Mouse (Mus musculus) intestine, embryonic 14.5 days (tissue): ENCODE measurements around the gene Btg3. TPM values are rescaled to one million over a fixed set of nuclear protein-coding genes. Genes with fewer than 3 reads are reported as not detected.
A peak's percentile ranks its signal among the peaks of the same experiment; 100 is the strongest.
"Not testable (repeated sequence)": the region's sequence is repeated elsewhere in the genome, so short reads cannot be mapped to it uniquely, and the experiment has no call there.

Experiments used
- ATAC-seq: fragments of 200-750 bp; cut with Nextera tagmentation; replicated peaks from 2 replicates; pipeline ENCODE4 v1.8.0; 2017; ENCODE audit warnings: low read depth, moderate number of reproducible peaks, moderate TSS enrichment, moderate library complexity; ENCODE audit not compliant: low FRiP score, low TSS enrichment
- DNase-seq: peaks from one replicate; pipeline ENCODE4 v3.0.0-alpha.2; 2018; ENCODE audit warnings: low spot score
- H3K27ac ChIP-seq: fragments of 300-500 bp; sonication (generic); 2 replicates; pipeline ENCODE4 v1.5.1; 2014; ENCODE audit warnings: low read depth, mild to moderate bottlenecking, control low read depth
- H3K27me3 ChIP-seq: fragments of 300-500 bp; sonication (generic); replicated peaks from 2 replicates; pipeline ENCODE4 v1.6.1; 2014; ENCODE audit warnings: low read length, control low read depth; ENCODE audit not compliant: control insufficient read depth, insufficient read depth
- H3K36me3 ChIP-seq: fragments of 300-500 bp; sonication (generic); 2 replicates; pipeline ENCODE4 v1.6.1; 2014; ENCODE audit warnings: low read length, control low read depth; ENCODE audit not compliant: control insufficient read depth, insufficient read depth
- H3K4me1 ChIP-seq: fragments of 300-500 bp; sonication (generic); replicated peaks from 2 replicates; pipeline ENCODE4 v1.6.1; 2014; ENCODE audit warnings: low read length, control low read depth, mixed read lengths; ENCODE audit not compliant: control insufficient read depth, insufficient read depth
- H3K4me2 ChIP-seq: fragments of 300-500 bp; sonication (generic); 2 replicates; pipeline ENCODE4 v1.6.1; 2014; ENCODE audit warnings: low read length
- H3K4me3 ChIP-seq: fragments of 300-500 bp; sonication (generic); 2 replicates; pipeline ENCODE4 v1.5.1; 2014; ENCODE audit warnings: low read depth, low read length, control low read depth, mixed read lengths
- H3K9ac ChIP-seq: fragments of 300-500 bp; sonication (generic); 2 replicates; pipeline ENCODE4 v1.6.1; 2014; ENCODE audit warnings: mild to moderate bottlenecking, low read length
- H3K9me3 ChIP-seq: fragments of 300-500 bp; sonication (generic); 2 replicates; pipeline ENCODE4 v1.6.1; 2016; ENCODE audit warnings: low read length, control low read depth; ENCODE audit not compliant: control insufficient read depth
- WGBS: fragments of 180-500 bp; shearing (Covaris S2); extraction: QIAGEN DNeasy Blood & Tissue Kit; methylation state at CpG from one replicate; pipeline ENCODE4 v1.1.7; 2014; 5-methylcytosine and 5-hydroxymethylcytosine counted together
- polyA plus RNA-seq: library from polyadenylated mRNA; unstranded; fragments of >200 nt; fragmentation: Nextera tagmentation; extraction: Ambion mirVana; gene quantifications from 2 replicates; pipeline ENCODE4 v1.2.1, GENCODE M21; 2014

The Btg3 gene
- polyA plus RNA-seq, 1 experiment from 2014 or later: 40.5 TPM

- no peak overlapping the region for H3K9ac ChIP-seq
- H3K4me3 ChIP-seq: no peak overlapping the region
- peaks cover 53% of the 10 kb centered on the region for H3K36me3 ChIP-seq
- ATAC-seq (no peak), DNase-seq (no peak)
- no peaks in the 10 kb centered on the region for H3K27me3 ChIP-seq
- no peak overlapping the region for H3K27ac ChIP-seq
- H3K9me3 ChIP-seq: no peaks in the 10 kb centered on the region
- 74% methylated on average over 7 of the region's 7 CpGs for WGBS
- H3K4me2 ChIP-seq: no peak overlapping the region
- peaks cover 10% of the 10 kb centered on the region for H3K4me1 ChIP-seq
Measured at GRCm38 (mm10) chr16:78371491-78372046, 5.4 kb downstream of the Btg3 start.

DNA sequence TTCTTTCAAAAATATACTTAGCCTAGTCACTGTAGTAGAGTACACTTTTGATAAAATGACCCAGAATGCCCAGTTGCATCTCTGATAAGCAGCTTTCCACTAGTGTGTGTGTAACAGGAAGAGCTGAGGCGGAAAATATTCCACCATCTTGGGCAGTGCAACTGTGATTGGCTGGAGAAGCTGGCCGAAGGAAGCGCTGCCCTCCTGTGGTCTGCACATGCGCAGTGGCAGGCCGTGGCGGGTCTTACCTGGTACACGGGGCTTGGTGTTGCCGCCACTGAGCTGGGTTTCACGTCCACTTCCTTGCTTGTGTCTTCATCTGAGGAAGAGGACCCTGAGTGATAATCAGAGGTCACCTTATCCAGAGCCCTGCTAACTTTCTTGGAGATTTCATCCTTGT is 12.4 kb downstream of the Btg3 start:
- 95% methylated on average over 8 of the region's 9 CpGs for WGBS
- H3K4me1 ChIP-seq, H3K27me3 ChIP-seq, H3K9me3 ChIP-seq, H3K4me3 ChIP-seq, ATAC-seq, H3K9ac ChIP-seq, H3K4me2 ChIP-seq, H3K27ac ChIP-seq, DNase-seq: not testable (repeated sequence)
- H3K36me3 ChIP-seq: peaks cover 82% of the 10 kb centered on the region

DNA sequence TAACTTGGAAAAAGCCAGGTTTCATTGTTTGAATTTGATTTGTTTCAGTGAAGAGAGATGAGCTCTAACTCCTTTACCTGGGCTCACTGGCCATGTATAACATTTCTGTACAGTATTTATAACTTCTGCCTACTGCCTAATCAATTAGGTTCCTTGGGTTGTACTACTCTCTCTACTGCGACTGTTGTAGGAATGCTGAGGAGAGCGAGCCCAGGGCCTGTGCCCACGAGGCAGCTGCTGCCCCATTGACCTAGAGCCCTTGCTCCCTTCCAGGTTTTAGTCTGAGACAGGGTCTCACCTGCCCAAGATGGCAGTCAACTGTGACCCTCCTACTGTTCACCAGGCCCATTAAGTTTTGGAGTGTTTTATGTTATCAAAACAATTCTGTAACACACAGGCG is 15.5 kb downstream of the Btg3 start:
- Histone ChIP-seq H3K9ac (no peak overlapping the region), H3K4me3 (no peak overlapping the region), H3K9me3 (no peaks in the 10 kb centered on the region), H3K4me1 (no peaks in the 10 kb centered on the region), H3K27me3 (no peaks in the 10 kb centered on the region), H3K36me3 (peaks cover 75% of the 10 kb centered on the region), H3K4me2 (no peak overlapping the region), H3K27ac (no peak overlapping the region)
- WGBS: 89% methylated on average over 4 of the region's 4 CpGs
- no peak for ATAC-seq
- no peak for DNase-seq

DNA sequence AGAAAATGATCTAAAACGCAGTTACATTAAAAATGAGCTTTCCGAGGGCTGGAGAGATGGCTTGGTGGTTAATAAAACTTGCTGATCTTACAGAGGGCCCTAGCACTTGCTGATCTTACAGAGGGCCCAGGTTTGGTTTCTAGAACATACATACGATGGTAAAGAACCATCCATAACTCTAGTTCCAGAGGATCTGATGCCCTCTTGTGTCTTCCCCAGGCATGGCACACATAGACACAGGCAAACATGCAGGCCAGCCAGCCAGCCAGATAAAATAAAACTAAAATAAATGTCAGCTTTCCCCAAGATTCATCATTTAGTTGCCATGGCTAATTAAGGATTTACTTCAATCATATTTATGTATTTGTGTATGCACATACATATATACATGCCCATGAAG is 19.2 kb downstream of the Btg3 start:
- no peaks in the 10 kb centered on the region for H3K27me3 ChIP-seq
- H3K4me2 ChIP-seq: no peak overlapping the region
- 94% methylated on average over 3 of the region's 3 CpGs for WGBS
- no peak overlapping the region for H3K27ac ChIP-seq
- ATAC-seq (no peak), DNase-seq (no peak)
- H3K36me3 ChIP-seq: peaks cover 46% of the 10 kb centered on the region
- H3K9ac ChIP-seq: no peak overlapping the region
- no peaks in the 10 kb centered on the region for H3K4me1 ChIP-seq
- no peaks in the 10 kb centered on the region for H3K9me3 ChIP-seq
- no peak overlapping the region for H3K4me3 ChIP-seq

- no peaks in the 10 kb centered on the region for H3K27me3 ChIP-seq
- DNase-seq (no peak), ATAC-seq (0 out of 2 replicates have a peak, but pooled peaks have one; percentile 19)
- no peak overlapping the region for H3K4me2 ChIP-seq
- no peak overlapping the region for H3K4me3 ChIP-seq
- H3K9me3 ChIP-seq: no peaks in the 10 kb centered on the region
- H3K36me3 ChIP-seq: peaks cover 8% of the 10 kb centered on the region; the same call in 1 of the 2 replicates
- 73% methylated on average over 13 of the region's 13 CpGs for WGBS
- H3K4me1 ChIP-seq: 0 out of 2 replicates have a peak, but pooled peaks cover 3% of the 10 kb centered on the region
- H3K27ac ChIP-seq: no peak overlapping the region
- no peak overlapping the region for H3K9ac ChIP-seq
Measured at GRCm38 (mm10) chr16:78347328-78347926, 29.6 kb downstream of the Btg3 start.

DNA sequence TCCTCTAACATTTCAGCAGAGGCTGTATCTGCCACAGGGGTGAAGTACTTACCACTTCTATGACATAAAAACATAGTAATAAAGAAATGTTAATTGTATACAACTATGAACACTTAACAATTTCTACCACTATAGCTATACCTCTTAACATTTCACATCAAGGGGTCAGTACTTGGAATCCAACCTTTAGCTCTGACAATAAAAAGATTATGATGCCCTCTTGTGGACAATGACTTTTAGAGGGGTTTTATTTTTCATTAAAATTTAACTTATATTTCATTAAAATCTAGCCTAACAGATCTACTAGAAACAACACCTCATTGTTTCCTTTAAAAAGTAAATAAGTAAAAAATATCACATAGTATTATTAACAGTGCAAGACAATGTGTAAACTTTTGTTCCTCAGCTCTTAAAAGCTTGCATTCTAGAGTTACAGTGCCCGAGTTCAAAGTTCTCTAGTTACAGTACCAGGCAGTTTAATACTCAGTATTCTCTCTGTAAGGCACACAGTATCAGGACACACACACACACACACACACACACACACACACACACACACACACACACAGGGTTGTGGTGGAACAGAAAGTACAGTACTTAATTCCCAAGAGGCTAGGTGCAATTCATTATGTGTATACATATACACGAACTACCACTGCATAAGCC is 30.2 kb downstream of the Btg3 start:
- Histone ChIP-seq H3K9ac (no peak overlapping the region), H3K36me3 (peaks cover 8% of the 10 kb centered on the region; the same call in 1 of the 2 replicates), H3K27ac (no peak overlapping the region), H3K4me2 (no peak overlapping the region), H3K4me3 (no peak overlapping the region), H3K4me1 (0 out of 2 replicates have a peak, but pooled peaks cover 3% of the 10 kb centered on the region), H3K9me3 (no peaks in the 10 kb centered on the region), H3K27me3 (no peaks in the 10 kb centered on the region)
- WGBS: 83% methylated on average over 2 of the region's 2 CpGs
- no peak for DNase-seq
- ATAC-seq: 0 out of 2 replicates have a peak, but pooled peaks have one; percentile 8

DNA sequence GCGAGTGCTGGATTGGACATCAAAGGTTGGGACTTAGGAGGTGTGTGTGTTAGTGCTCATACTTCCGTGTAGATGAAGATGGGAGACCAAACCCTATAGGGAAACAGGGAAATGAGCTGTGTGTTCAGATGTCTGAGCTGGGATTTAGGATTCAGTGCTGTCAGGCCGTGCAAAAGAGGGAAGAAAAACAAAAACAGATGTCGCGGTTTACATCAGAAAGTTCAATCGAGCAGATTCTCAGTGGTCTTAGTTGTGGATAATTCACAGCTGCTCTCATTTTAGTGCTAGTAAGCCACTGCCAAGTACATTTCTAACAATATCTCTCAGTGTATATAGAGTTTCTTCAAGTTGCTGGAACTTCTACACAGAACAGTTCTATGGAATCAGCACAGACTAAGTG is 33.2 kb downstream of the Btg3 start:
- Histone ChIP-seq H3K4me3 (no peak overlapping the region), H3K4me2 (no peak overlapping the region), H3K36me3 (no peaks in the 10 kb centered on the region), H3K4me1 (0 out of 2 replicates have a peak, but pooled peaks cover 5% of the 10 kb centered on the region), H3K9ac (no peak overlapping the region), H3K9me3 (no peaks in the 10 kb centered on the region), H3K27me3 (no peaks in the 10 kb centered on the region), H3K27ac (peak overlapping the region; percentile 76)
- no peak for ATAC-seq
- 57% methylated on average over 6 of the region's 6 CpGs for WGBS
- DNase-seq: no peak

DNA sequence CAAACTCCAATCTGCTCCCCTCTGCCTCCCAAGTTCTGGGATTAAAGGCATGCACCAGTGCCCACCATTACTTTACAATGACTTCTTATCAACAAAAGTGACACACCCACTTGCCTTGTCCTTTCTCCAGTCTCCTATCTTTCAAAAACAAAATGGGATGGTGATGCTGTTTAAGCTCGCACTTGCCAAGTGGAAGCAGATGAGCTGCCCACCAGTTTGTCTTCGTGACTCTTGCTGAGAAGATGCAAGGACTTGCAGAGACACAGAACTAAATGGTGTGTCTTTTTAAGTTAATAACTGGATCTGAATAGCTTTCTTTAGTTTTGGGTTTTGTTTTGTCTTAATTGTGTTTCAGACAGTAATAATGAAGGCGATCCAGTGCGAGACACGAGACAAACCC is 34.2 kb downstream of the Btg3 start:
- Histone ChIP-seq H3K9me3 (no peaks in the 10 kb centered on the region), H3K36me3 (no peaks in the 10 kb centered on the region), H3K27me3 (no peaks in the 10 kb centered on the region), H3K4me3 (no peak overlapping the region), H3K4me1 (peaks cover 5% of the 10 kb centered on the region; the same call in 1 of the 2 replicates), H3K27ac (no peak overlapping the region), H3K9ac (no peak overlapping the region), H3K4me2 (no peak overlapping the region)
- DNase-seq (no peak), ATAC-seq (no peak)
- WGBS: 94% methylated on average over 5 of the region's 5 CpGs
